Mouse (Mus musculus): ENCODE measurements around the gene Gm14409. TPM values are rescaled to one million over a fixed set of nuclear protein-coding genes. Genes with fewer than 3 reads are reported as not detected.
"Not testable (repeated sequence)": the region's sequence is repeated elsewhere in the genome, so short reads cannot be mapped to it uniquely, and the experiment has no call there.

The Gm14409 gene
- total RNA-seq (2021), result 1 to 10 TPM in 1 of 2 experiments, under 1 TPM in 1; 0.67 to 1.2 TPM
- long read RNA-seq, experiment 1, result 0 reads
- long read RNA-seq, experiment 2, result 0 reads

- H3K27ac ChIP-seq; intact Hi-C loops (cut with DNase I); H3K4me3 ChIP-seq; DNase-seq: not testable (repeated sequence)
These were observed at the start of gene Gm14409 for GRCm38 (mm10) chr2:177266936-177267335. Gm14409 (minus strand) TSS chr2:177267036.

GRCm38 (mm10) chr2:177309627-177310026 is 42.8 kb upstream of the Gm14409 start:
- H3K27ac ChIP-seq; DNase-seq; intact Hi-C loops (cut with DNase I); H3K4me3 ChIP-seq: not testable (repeated sequence)

- intact Hi-C loops (cut with DNase I), result not testable (repeated sequence)
These were observed 38.1 kb upstream of the Gm14409 start for GRCm38 (mm10) chr2:177304980-177305379.

GRCm38 (mm10) chr2:177283701-177284100 is 16.9 kb upstream of the Gm14409 start:
- H3K27ac ChIP-seq; DNase-seq; intact Hi-C loops (cut with DNase I); H3K4me3 ChIP-seq: not testable (repeated sequence)

More at GRCm38 (mm10) chr2:177304980-177305379, 38.1 kb upstream of the Gm14409 start:
- not testable (repeated sequence) for DNase-seq, H3K27ac ChIP-seq, H3K4me3 ChIP-seq

GRCm38 (mm10) chr2:177277754-177278153 is 10.9 kb upstream of the Gm14409 start:
- H3K27ac ChIP-seq; DNase-seq; intact Hi-C loops (cut with DNase I); H3K4me3 ChIP-seq: not testable (repeated sequence)

GRCm38 (mm10) chr2:177272237-177272636 is 5.4 kb upstream of the Gm14409 start:
- H3K4me3 ChIP-seq; DNase-seq; H3K27ac ChIP-seq; intact Hi-C loops (cut with DNase I): not testable (repeated sequence)

- H3K27ac ChIP-seq; H3K4me3 ChIP-seq; intact Hi-C loops (cut with DNase I); DNase-seq: not testable (repeated sequence)
These were observed 19.4 kb downstream of the Gm14409 start for GRCm38 (mm10) chr2:177247449-177247848.

- DNase-seq; H3K27ac ChIP-seq; H3K4me3 ChIP-seq; intact Hi-C loops (cut with DNase I): not testable (repeated sequence)
These were observed 36.4 kb downstream of the Gm14409 start for GRCm38 (mm10) chr2:177230461-177230860.

Other genes starting within 250 kb of the Gm14409 start
- gene Gm14401, start 192.7 kb downstream of the Gm14409 start, total RNA-seq (2021), result 1 to 10 TPM in 1 of 2 experiments, under 1 TPM in 1; 0.89 to 1.8 TPM
- gene Gm14410, start 60.6 kb downstream of the Gm14409 start, total RNA-seq (2021), result 10 to 100 TPM; 13.3 to 16.9 TPM
- gene Gm14412, start 57.3 kb upstream of the Gm14409 start, total RNA-seq (2021), result 1 to 10 TPM; 1.3 to 1.6 TPM
- gene Gm14418, start 131.3 kb upstream of the Gm14409 start, total RNA-seq (2021), result 10 to 100 TPM; 12.6 TPM
- gene Zfp970, start 197.7 kb upstream of the Gm14409 start, total RNA-seq (2021), result 10 to 100 TPM; 44.8 to 49.3 TPM
- gene Gm14403, start 231.2 kb upstream of the Gm14409 start, total RNA-seq (2021), result 10 to 100 TPM; 27.6 to 42.9 TPM